Mouse (Mus musculus): ENCODE measurements around the gene Olfr507. TPM values are rescaled to one million over a fixed set of nuclear protein-coding genes. Genes with fewer than 3 reads are reported as not detected.
"Not testable (repeated sequence)": the region's sequence is repeated elsewhere in the genome, so short reads cannot be mapped to it uniquely, and the experiment has no call there.

Gene Olfr507
- total RNA-seq (2014; rRNA removed) = not detected in 2 replicates
- not detected in 2 replicates for polyA plus RNA-seq (2015; fragmentation: Nextera tagmentation; extraction: Ambion mirVana)

DNA sequence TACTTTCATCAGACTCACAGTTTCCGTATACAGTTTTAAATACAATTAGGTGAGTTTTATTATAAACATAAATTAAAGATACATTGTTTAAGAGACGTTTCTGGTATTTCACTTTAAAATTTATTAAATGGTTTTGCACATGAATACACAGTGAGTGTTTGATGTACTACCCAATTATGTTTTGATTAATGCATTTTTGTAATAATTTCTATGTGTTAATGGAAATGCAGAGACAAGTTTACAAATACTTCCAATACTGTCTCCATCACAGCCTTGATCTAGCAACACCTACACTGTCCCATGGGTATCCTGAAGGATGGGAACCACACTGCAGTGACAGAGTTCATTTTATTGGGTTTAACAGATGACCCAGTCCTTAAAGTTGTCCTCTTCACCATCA, at the start of gene Olfr507:
Gene Olfr507 (plus strand): TSS at position 301 of the 400 bp plus-strand sequence.
- no peak for TF ChIP-seq CTCF (IDR thresholded peaks at IDR 0.05; ENCODE audit: low read depth)
- ATAC-seq = no peak
- H3K9me3 ChIP-seq (ENCODE audit: low read length) = no peaks in the 10 kb centered on the region
- no peaks in the 10 kb centered on the region for H3K4me1 ChIP-seq (ENCODE audit: insufficient read depth, low read length)
- no peak for DNase-seq (ENCODE audit: low spot score)
- no peak within 1 kb of the TSS for H3K4me2 ChIP-seq (ENCODE audit: low read depth, low read length)
- no peaks in the 10 kb centered on the region for H3K36me3 ChIP-seq (ENCODE audit: insufficient read depth, low read length)
- H3K27ac ChIP-seq = no peak within 1 kb of the TSS
- no peaks in the 10 kb centered on the region for H3K27me3 ChIP-seq (ENCODE audit: insufficient read depth, low read length)
- WGBS = 85% methylated on average over 2 of the region's 2 CpGs
- H3K4me3 ChIP-seq (ENCODE audit: low read length) = no peak within 1 kb of the TSS
- H3K9ac ChIP-seq (replicated peaks; ENCODE audit: low read length) = no peak within 1 kb of the TSS

GRCm38 (mm10) chr7:108589797-108590196, 31.8 kb upstream of the Olfr507 start:
- H3K27ac ChIP-seq = no peak overlapping the region
- H3K4me3 ChIP-seq (ENCODE audit: low read length) = no peak overlapping the region
- no peak overlapping the region for H3K4me2 ChIP-seq (ENCODE audit: low read depth, low read length)
- DNase-seq (ENCODE audit: low spot score) = no peak
- WGBS = 100% methylated on average over 1 of the region's 1 CpGs
- no peaks in the 10 kb centered on the region for H3K27me3 ChIP-seq (ENCODE audit: insufficient read depth, low read length)
- H3K4me1 ChIP-seq (ENCODE audit: insufficient read depth, low read length) = no peaks in the 10 kb centered on the region
- TF ChIP-seq CTCF (IDR thresholded peaks at IDR 0.05; ENCODE audit: low read depth) = no peak
- H3K9me3 ChIP-seq (ENCODE audit: low read length) = no peaks in the 10 kb centered on the region
- no peak overlapping the region for H3K9ac ChIP-seq (replicated peaks; ENCODE audit: low read length)
- ATAC-seq = no peak
- no peaks in the 10 kb centered on the region for H3K36me3 ChIP-seq (ENCODE audit: insufficient read depth, low read length)

DNA sequence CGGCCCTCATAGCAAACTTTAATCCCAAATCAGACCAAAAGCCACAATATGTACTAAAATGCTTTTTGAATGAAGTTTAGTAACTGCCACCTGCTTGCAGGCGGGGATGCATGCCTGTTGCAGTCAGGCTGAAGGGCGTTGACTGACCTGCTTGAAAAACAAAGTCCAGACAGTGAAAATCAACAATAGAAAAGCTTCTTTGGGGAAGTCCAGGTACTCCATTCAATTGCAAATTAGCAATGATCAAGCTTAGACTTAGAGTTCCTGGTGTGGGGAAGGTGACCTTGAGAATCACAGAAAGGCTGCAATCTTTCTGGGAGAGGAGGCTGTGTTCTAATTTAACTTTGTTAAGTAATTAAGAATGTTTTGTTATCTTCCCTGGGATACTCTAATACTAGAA, 19.7 kb upstream of the Olfr507 start:
- H3K9me3 ChIP-seq (ENCODE audit: low read length); H3K9ac ChIP-seq (replicated peaks; ENCODE audit: low read length); H3K4me3 ChIP-seq (ENCODE audit: low read length); ATAC-seq; H3K4me2 ChIP-seq (ENCODE audit: low read depth, low read length); H3K4me1 ChIP-seq (ENCODE audit: insufficient read depth, low read length); H3K27me3 ChIP-seq (ENCODE audit: insufficient read depth, low read length); H3K27ac ChIP-seq; DNase-seq (ENCODE audit: low spot score); H3K36me3 ChIP-seq (ENCODE audit: insufficient read depth, low read length): not testable (repeated sequence)
- 79% methylated on average over 3 of the region's 3 CpGs for WGBS

GRCm38 (mm10) chr7:108610487-108610886, 11.1 kb upstream of the Olfr507 start, which contains the start of gene Olfr506:
Gene Olfr506, plus strand, starts transcription at chr7:108610787.
- no peak for DNase-seq (ENCODE audit: low spot score)
- H3K9ac ChIP-seq (replicated peaks; ENCODE audit: low read length) = no peak within 1 kb of the TSS
- no peaks in the 10 kb centered on the region for H3K9me3 ChIP-seq (ENCODE audit: low read length)
- no peak within 1 kb of the TSS for H3K27ac ChIP-seq
- TF ChIP-seq CTCF (IDR thresholded peaks at IDR 0.05; ENCODE audit: low read depth) = no peak
- no peaks in the 10 kb centered on the region for H3K27me3 ChIP-seq (ENCODE audit: insufficient read depth, low read length)
- ATAC-seq = no peak
- H3K4me2 ChIP-seq (ENCODE audit: low read depth, low read length) = no peak within 1 kb of the TSS
- no peaks in the 10 kb centered on the region for H3K36me3 ChIP-seq (ENCODE audit: insufficient read depth, low read length)
- no peaks in the 10 kb centered on the region for H3K4me1 ChIP-seq (ENCODE audit: insufficient read depth, low read length)
- no peak within 1 kb of the TSS for H3K4me3 ChIP-seq (ENCODE audit: low read length)

DNA sequence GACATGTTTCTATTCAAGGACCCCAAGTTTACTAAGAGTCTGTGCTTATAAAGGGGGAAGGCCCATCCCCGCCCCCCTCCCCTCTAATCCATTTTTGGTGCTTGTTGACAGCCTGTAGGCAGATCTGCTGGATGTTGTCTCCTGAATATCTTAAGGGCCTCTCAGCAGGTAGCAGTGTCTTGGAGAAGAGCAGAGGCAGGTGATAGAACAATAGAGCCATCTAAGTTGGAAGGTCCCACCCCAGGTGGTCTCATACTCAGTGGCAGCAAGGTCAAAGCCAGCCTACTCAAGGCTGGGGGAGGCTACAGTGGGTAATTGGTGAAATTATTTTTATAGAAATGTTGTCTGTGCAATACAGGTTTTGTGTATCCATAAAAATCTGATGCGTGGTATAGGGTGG, 7.5 kb upstream of the Olfr507 start:
- no peaks in the 10 kb centered on the region for H3K4me1 ChIP-seq (ENCODE audit: insufficient read depth, low read length)
- no peak overlapping the region for H3K4me3 ChIP-seq (ENCODE audit: low read length)
- no peak for ATAC-seq
- no peak overlapping the region for H3K9ac ChIP-seq (replicated peaks; ENCODE audit: low read length)
- H3K4me2 ChIP-seq (ENCODE audit: low read depth, low read length) = no peak overlapping the region
- TF ChIP-seq CTCF (IDR thresholded peaks at IDR 0.05; ENCODE audit: low read depth) = no peak
- DNase-seq (ENCODE audit: low spot score) = no peak
- H3K36me3 ChIP-seq (ENCODE audit: insufficient read depth, low read length) = no peaks in the 10 kb centered on the region
- 90% methylated on average over 2 of the region's 2 CpGs for WGBS
- H3K9me3 ChIP-seq (ENCODE audit: low read length) = no peaks in the 10 kb centered on the region
- no peaks in the 10 kb centered on the region for H3K27me3 ChIP-seq (ENCODE audit: insufficient read depth, low read length)
- no peak overlapping the region for H3K27ac ChIP-seq

DNA sequence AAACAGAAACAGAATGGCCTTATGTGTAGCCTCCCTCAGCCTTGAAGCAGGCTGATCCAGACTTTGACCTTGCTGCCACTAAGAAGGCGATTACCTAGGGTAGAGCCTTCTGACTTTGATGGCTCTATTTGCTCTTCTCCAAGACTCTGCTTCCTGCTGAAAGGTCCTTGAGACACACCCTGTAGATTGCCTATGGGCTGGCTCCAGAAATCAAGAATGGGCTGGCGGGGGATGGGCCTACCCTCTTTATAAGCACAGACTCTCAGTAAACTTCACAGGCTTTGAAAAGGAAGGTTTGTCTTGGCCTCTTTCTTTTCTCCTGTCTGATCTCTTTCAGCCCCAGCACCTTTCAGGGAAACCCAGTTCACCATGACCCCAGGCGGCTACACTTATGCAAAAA, 4.8 kb upstream of the Olfr507 start:
- H3K4me1 ChIP-seq (ENCODE audit: insufficient read depth, low read length); H3K9me3 ChIP-seq (ENCODE audit: low read length); H3K4me3 ChIP-seq (ENCODE audit: low read length); H3K9ac ChIP-seq (replicated peaks; ENCODE audit: low read length); H3K27ac ChIP-seq; ATAC-seq; DNase-seq (ENCODE audit: low spot score); H3K27me3 ChIP-seq (ENCODE audit: insufficient read depth, low read length); H3K36me3 ChIP-seq (ENCODE audit: insufficient read depth, low read length); H3K4me2 ChIP-seq (ENCODE audit: low read depth, low read length): not testable (repeated sequence)
- WGBS = 56% methylated on average over 3 of the region's 3 CpGs

DNA sequence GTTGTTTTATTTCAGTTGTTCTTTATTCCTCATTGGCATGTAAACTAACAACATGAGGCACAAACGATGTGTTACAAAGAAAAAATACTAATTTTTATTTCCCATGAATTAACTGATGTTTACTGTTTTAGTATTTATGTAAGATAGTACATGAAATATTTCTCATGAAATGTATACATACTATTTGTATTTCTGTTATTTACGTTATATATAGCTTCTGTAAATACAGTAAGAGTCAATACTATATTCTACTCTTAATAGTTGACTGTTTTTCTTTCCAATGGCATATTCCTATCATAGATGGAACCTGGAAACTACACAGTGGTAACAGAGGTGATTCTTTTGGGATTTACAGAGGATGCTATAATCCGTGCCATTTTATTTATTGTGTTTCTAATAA, 8.1 kb downstream of the Olfr507 start, which contains the start of gene Olfr508:
Gene Olfr508 (plus strand): TSS at position 301 of the 400 bp plus-strand sequence.
- H3K4me2 ChIP-seq (ENCODE audit: low read depth, low read length) = no peak within 1 kb of the TSS
- H3K36me3 ChIP-seq (ENCODE audit: insufficient read depth, low read length) = no peaks in the 10 kb centered on the region
- WGBS = 87% methylated on average over 3 of the region's 3 CpGs

More for the DNA sequence above, 8.1 kb downstream of the Olfr507 start, which contains the start of gene Olfr508:
- H3K4me1 ChIP-seq (ENCODE audit: insufficient read depth, low read length) = no peaks in the 10 kb centered on the region
- no peak within 1 kb of the TSS for H3K9ac ChIP-seq (replicated peaks; ENCODE audit: low read length)
- no peaks in the 10 kb centered on the region for H3K27me3 ChIP-seq (ENCODE audit: insufficient read depth, low read length)
- no peak within 1 kb of the TSS for H3K27ac ChIP-seq
- H3K4me3 ChIP-seq (ENCODE audit: low read length) = no peak within 1 kb of the TSS
- no peaks in the 10 kb centered on the region for H3K9me3 ChIP-seq (ENCODE audit: low read length)
- no peak for TF ChIP-seq CTCF (IDR thresholded peaks at IDR 0.05; ENCODE audit: low read depth)
- DNase-seq (ENCODE audit: low spot score) (no peak), ATAC-seq (no peak)

All from hindbrain, postnatal 0 days (tissue).